Mouse (Mus musculus) neural tube, embryonic 14.5 days (tissue): ENCODE measurements at regions not wholly inside any gene's neighbourhood (a gene's known extent, or its start where the extent isn't known, plus 50 kb on each side); places are given as distances from the start of the nearest gene placed in this dataset.
"Not testable (repeated sequence)": the region's sequence is repeated elsewhere in the genome, so short reads cannot be mapped to it uniquely, and the experiment has no call there.

Source experiments
- ATAC-seq: fragments of 200-750 bp; cut with Nextera tagmentation; 2 replicates; pipeline ENCODE4 v1.8.0; 2017; ENCODE audit warnings: low read depth, mild to moderate bottlenecking, moderate TSS enrichment, moderate library complexity
- H3K27ac ChIP-seq: fragments of 300-500 bp; sonication (generic); 2 replicates; pipeline ENCODE4 v1.5.1; 2014; ENCODE audit warnings: low read depth, mild to moderate bottlenecking, control low read depth, low read length, moderate library complexity, mixed read lengths
- H3K27me3 ChIP-seq: fragments of 300-500 bp; sonication (generic); 2 replicates; pipeline ENCODE4 v1.6.1; 2014; ENCODE audit warnings: low read length; ENCODE audit not compliant: control insufficient read depth, insufficient read depth
- H3K36me3 ChIP-seq: fragments of 300-500 bp; sonication (generic); 2 replicates; pipeline ENCODE4 v1.6.1; 2014; ENCODE audit warnings: low read length, mixed read lengths; ENCODE audit not compliant: control insufficient read depth, insufficient read depth
- H3K4me1 ChIP-seq: fragments of 300-500 bp; sonication (generic); 2 replicates; pipeline ENCODE4 v1.6.1; 2014; ENCODE audit warnings: low read length; ENCODE audit not compliant: control insufficient read depth, insufficient read depth
- H3K4me2 ChIP-seq: fragments of 300-500 bp; sonication (generic); 2 replicates; pipeline ENCODE4 v1.6.1; 2014; ENCODE audit warnings: mild to moderate bottlenecking, low read depth, low read length, control low read depth
- H3K4me3 ChIP-seq: fragments of 300-500 bp; sonication (generic); 2 replicates; pipeline ENCODE4 v1.5.1; 2014; ENCODE audit warnings: low read depth, low read length, control low read depth, mixed read lengths
- H3K9ac ChIP-seq: fragments of 300-500 bp; sonication (generic); replicated peaks from 2 replicates; pipeline ENCODE4 v1.6.1; 2014; ENCODE audit warnings: low read depth, mild to moderate bottlenecking, control low read depth, low read length, mixed read lengths
- H3K9me3 ChIP-seq: fragments of 300-500 bp; sonication (generic); 2 replicates; pipeline ENCODE4 v1.6.1; 2016; ENCODE audit warnings: low read length; ENCODE audit not compliant: control insufficient read depth
- whole genome bisulfite sequencing: fragments of 180-500 bp; shearing (Covaris S2); extraction: QIAGEN DNeasy Blood & Tissue Kit; methylation state at CpG from one replicate; pipeline ENCODE4 v1.1.7; 2014; 5-methylcytosine and 5-hydroxymethylcytosine counted together

GRCm38 (mm10) chr15:19242962-19243361 lies 424.2 kb downstream of the Cdh10 start:
- not testable (repeated sequence) for H3K4me1 ChIP-seq, H3K9me3 ChIP-seq, H3K4me2 ChIP-seq, H3K9ac ChIP-seq, H3K27ac ChIP-seq, H3K4me3 ChIP-seq, ATAC-seq, H3K36me3 ChIP-seq, H3K27me3 ChIP-seq
- 50% methylated on average over 2 of the region's 2 CpGs for WGBS

DNA sequence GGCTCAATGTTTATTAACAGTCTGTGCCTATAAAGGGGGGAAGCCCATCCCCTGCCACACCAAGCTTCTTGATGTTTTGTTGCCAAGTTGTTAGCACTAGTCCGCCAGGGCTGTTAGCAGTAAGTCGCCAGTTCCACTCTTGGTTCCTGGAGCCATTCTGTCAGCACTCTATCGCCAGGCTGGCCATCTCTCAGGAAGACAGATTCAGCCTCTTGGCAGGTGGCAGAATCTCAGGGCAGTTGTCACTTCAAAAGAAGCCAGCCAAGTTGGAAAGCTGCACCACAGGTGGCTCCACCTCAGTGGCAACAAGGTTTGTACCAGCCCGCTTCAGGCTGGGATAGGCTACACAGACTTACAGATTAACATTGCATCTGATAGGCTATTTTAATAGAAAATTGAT lies 428.7 kb downstream of the Cdh10 start:
- Histone ChIP-seq H3K4me3 (no peak overlapping the region), H3K9me3 (no peaks in the 10 kb centered on the region), H3K4me1 (no peaks in the 10 kb centered on the region), H3K4me2 (no peak overlapping the region), H3K27me3 (no peaks in the 10 kb centered on the region), H3K27ac (no peak overlapping the region), H3K36me3 (no peaks in the 10 kb centered on the region), H3K9ac (no peak overlapping the region)
- WGBS: 72% methylated on average over 4 of the region's 4 CpGs
- ATAC-seq: no peak

GRCm38 (mm10) chr15:19275968-19276826 lies 457.4 kb downstream of the Cdh10 start:
- no peak overlapping the region for H3K27ac ChIP-seq
- no peaks in the 10 kb centered on the region for H3K9me3 ChIP-seq

DNA sequence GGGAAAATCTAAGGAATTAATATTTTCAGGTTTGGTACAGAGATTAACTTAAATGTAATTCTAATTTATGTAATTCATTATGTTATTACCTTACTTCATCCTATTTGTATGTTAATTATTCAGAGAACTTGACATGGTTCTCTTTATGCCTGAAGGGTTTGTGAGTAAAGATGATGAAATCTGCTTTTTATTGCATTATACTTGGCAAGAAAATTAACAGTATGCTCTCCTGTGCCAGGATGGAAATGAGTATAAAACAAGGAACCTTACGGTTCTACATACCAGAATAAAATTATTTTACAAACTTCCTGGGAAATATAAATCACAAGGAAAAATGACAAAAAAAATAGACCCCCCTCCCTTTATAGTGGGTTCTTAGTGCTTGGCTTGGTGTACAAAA lies 497.6 kb downstream of the Cdh10 start:
- Histone ChIP-seq H3K4me1 (no peaks in the 10 kb centered on the region), H3K4me3 (no peak overlapping the region), H3K4me2 (no peak overlapping the region), H3K36me3 (no peaks in the 10 kb centered on the region), H3K27me3 (no peaks in the 10 kb centered on the region), H3K9ac (no peak overlapping the region), H3K9me3 (no peaks in the 10 kb centered on the region), H3K27ac (no peak overlapping the region)
- no peak for ATAC-seq
- WGBS: 70% methylated on average over 1 of the region's 1 CpGs

More at GRCm38 (mm10) chr15:19275968-19276826, 457.4 kb downstream of the Cdh10 start:
- Histone ChIP-seq H3K4me3 (peak overlapping the region; percentile 22; the same call in 1 of the 2 replicates), H3K9ac (no peak overlapping the region), H3K4me2 (peak overlapping the region; percentile 45), H3K36me3 (no peaks in the 10 kb centered on the region), H3K27me3 (no peaks in the 10 kb centered on the region), H3K4me1 (no peaks in the 10 kb centered on the region)
- WGBS: 23% methylated on average over 10 of the region's 10 CpGs
- peak; percentile 81 for ATAC-seq

- H3K9ac ChIP-seq: no peak overlapping the region
- H3K9me3 ChIP-seq: no peaks in the 10 kb centered on the region
- WGBS: 83% methylated on average over 1 of the region's 1 CpGs
- H3K27ac ChIP-seq: no peak overlapping the region
- no peak overlapping the region for H3K4me2 ChIP-seq
- no peak for ATAC-seq
- H3K4me3 ChIP-seq: no peak overlapping the region
- no peaks in the 10 kb centered on the region for H3K4me1 ChIP-seq
- H3K27me3 ChIP-seq: no peaks in the 10 kb centered on the region
- H3K36me3 ChIP-seq: no peaks in the 10 kb centered on the region
Measured at GRCm38 (mm10) chr15:19356322-19356721, 537.6 kb downstream of the Cdh10 start.

- no peak overlapping the region for H3K27ac ChIP-seq
- no peaks in the 10 kb centered on the region for H3K27me3 ChIP-seq
- no peaks in the 10 kb centered on the region for H3K9me3 ChIP-seq
- peak; percentile 69; the same call in 1 of the 2 replicates for ATAC-seq
- H3K4me2 ChIP-seq: no peak overlapping the region
- 40% methylated on average over 3 of the region's 3 CpGs for WGBS
- H3K36me3 ChIP-seq: no peaks in the 10 kb centered on the region
- H3K4me3 ChIP-seq: no peak overlapping the region
- H3K4me1 ChIP-seq: no peaks in the 10 kb centered on the region
- no peak overlapping the region for H3K9ac ChIP-seq
Measured at GRCm38 (mm10) chr15:19360650-19361049, 541.9 kb downstream of the Cdh10 start.

DNA sequence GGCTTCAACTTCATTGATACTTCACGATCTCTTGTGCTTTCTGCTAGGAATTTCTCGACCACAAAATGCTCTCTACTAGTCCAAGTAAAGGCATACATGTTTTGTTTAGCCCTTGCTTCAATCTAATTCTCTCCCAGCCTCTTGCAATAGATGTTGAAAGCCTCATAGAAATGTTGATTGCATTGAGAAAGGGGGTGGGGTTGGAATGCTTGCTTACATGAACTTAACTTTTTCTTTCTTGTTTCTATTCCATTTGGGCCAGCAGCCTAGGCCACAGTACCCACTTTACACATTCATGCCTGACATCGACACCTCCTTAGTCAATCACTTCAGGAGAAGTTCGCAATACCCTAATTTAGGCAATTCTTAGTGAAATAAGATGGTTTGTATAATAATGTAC lies 571.2 kb downstream of the Cdh10 start:
- ATAC-seq: no peak
- H3K4me3 ChIP-seq: no peak overlapping the region
- H3K9ac ChIP-seq: no peak overlapping the region
- no peaks in the 10 kb centered on the region for H3K36me3 ChIP-seq
- H3K27ac ChIP-seq: no peak overlapping the region
- no peak overlapping the region for H3K4me2 ChIP-seq
- H3K4me1 ChIP-seq: no peaks in the 10 kb centered on the region
- H3K27me3 ChIP-seq: no peaks in the 10 kb centered on the region
- H3K9me3 ChIP-seq: no peaks in the 10 kb centered on the region
- WGBS: 91% methylated on average over 4 of the region's 4 CpGs

DNA sequence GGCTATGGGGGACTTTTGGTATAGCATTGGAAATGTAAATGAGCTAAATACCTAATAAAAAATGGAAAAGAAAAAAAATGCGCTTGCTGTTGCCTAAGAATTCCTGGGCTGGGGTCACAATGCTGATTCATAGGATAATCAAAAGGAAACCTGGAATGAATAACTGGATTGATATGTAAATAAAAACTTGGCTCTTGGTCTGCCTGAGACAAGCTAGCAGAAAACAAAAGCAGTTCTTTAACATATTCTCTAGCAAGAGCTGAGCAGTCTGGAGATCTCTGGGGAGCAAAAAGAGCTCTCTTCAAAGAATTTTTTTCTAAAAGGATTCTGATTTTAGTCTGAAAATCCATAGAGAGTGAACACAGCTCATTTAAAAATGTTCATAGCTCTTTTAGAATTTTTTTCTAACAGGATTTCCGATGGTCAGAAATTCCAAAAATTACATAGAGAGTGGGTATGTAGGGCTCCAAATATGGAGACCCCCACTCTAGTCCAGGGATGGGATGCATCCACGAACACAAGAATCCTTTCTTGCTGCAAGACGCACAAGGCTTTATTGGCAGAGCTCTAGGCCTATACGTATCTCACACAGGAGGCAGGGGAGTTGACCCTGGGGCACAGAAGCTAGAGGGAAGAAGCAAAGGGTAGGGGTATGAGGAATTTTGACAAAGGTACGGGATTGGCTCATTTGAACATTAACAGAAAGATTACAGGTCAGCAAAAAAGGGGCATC lies 572.7 kb downstream of the Cdh10 start:
- H3K4me1 ChIP-seq: no peaks in the 10 kb centered on the region
- 84% methylated on average over 6 of the region's 6 CpGs for WGBS
- no peaks in the 10 kb centered on the region for H3K9me3 ChIP-seq
- H3K4me2 ChIP-seq: no peak overlapping the region
- no peaks in the 10 kb centered on the region for H3K36me3 ChIP-seq
- no peak for ATAC-seq
- H3K4me3 ChIP-seq: no peak overlapping the region
- no peak overlapping the region for H3K27ac ChIP-seq
- no peaks in the 10 kb centered on the region for H3K27me3 ChIP-seq
- H3K9ac ChIP-seq: no peak overlapping the region

- Histone ChIP-seq H3K4me3 (no peak overlapping the region), H3K27me3 (no peaks in the 10 kb centered on the region), H3K36me3 (no peaks in the 10 kb centered on the region), H3K4me2 (no peak overlapping the region), H3K27ac (no peak overlapping the region), H3K9me3 (no peaks in the 10 kb centered on the region), H3K9ac (no peak overlapping the region), H3K4me1 (no peaks in the 10 kb centered on the region)
- WGBS: 100% methylated on average over 1 of the region's 1 CpGs
- ATAC-seq: no peak
Measured at GRCm38 (mm10) chr15:19395681-19396080, 576.9 kb downstream of the Cdh10 start.
